Comparison of ENCODE assay signal across 18 mouse cellular contexts in genomic region chr1:176013497-176014268, GRCm38 (mm10). TPM values are rescaled to one million over a fixed set of nuclear protein-coding genes. Genes with fewer than 3 reads are reported as not detected.
DNase-seq lines count a peak whose midpoint lies in the region; ATAC-seq lines count a peak whose summit lies in the region.
"Had no signal": no experiment of that assay in that cellular context is flagged by ENCODE, and none has a peak within 500 bp of the region (broad histone marks: within the 10 kb centered on the region; RNA-seq: fewer than 3 reads in every experiment).

No protein-coding gene starts in this region.

- no peak overlapping the region for H3K27ac ChIP-seq in neural tube, embryonic 15.5 days (replicated peaks)
- H3K27ac ChIP-seq in forebrain, embryonic 13.5 days = peak overlapping the region; percentile 1; the same call in 1 of the 2 replicates
- no peak overlapping the region for H3K27ac ChIP-seq in midbrain, embryonic 11.5 days (ENCODE audit: low read depth, low read length)
- H3K27ac ChIP-seq: left cerebral cortex, adult 2 months; limb, embryonic 12.5 days; liver, embryonic 15.5 days had no signal

- no peak overlapping the region for H3K4me3 ChIP-seq in neural tube, embryonic 15.5 days (replicated peaks)
- no peak overlapping the region for H3K4me3 ChIP-seq in forebrain, embryonic 13.5 days
- no peak overlapping the region for H3K4me3 ChIP-seq in midbrain, embryonic 11.5 days (ENCODE audit: low read depth, low read length)
- H3K4me3 ChIP-seq: erythroblast, embryonic 14.5 days; left cerebral cortex, adult 2 months; limb, embryonic 12.5 days; liver, embryonic 15.5 days had no signal

- H3K9ac ChIP-seq in neural tube, embryonic 15.5 days (replicated peaks) = no peak overlapping the region
- no peak overlapping the region for H3K9ac ChIP-seq in forebrain, embryonic 13.5 days
- no peak overlapping the region for H3K9ac ChIP-seq in midbrain, embryonic 11.5 days (ENCODE audit: low read length)
- H3K9ac ChIP-seq: limb, embryonic 12.5 days; liver, embryonic 15.5 days had no signal

- 8% methylated on average over 3 of the region's 3 CpGs for WGBS in neural tube, embryonic 15.5 days
- 2% methylated on average over 3 of the region's 3 CpGs for WGBS in forebrain, embryonic 13.5 days
- WGBS in midbrain, embryonic 11.5 days = 13% methylated on average over 3 of the region's 3 CpGs

- no peak overlapping the region for H3K4me2 ChIP-seq in neural tube, embryonic 15.5 days
- no peak overlapping the region for H3K4me2 ChIP-seq in forebrain, embryonic 13.5 days
- no peak overlapping the region for H3K4me2 ChIP-seq in midbrain, embryonic 11.5 days
- H3K4me2 ChIP-seq: limb, embryonic 12.5 days; liver, embryonic 15.5 days had no signal

- H3K4me1 ChIP-seq in neural tube, embryonic 15.5 days = peaks cover 3% of the 10 kb centered on the region; the same call in 1 of the 2 replicates
- H3K4me1 ChIP-seq in forebrain, embryonic 13.5 days = peaks cover 17% of the 10 kb centered on the region; the same call in 1 of the 2 replicates
- peaks cover 11% of the 10 kb centered on the region for H3K4me1 ChIP-seq in midbrain, embryonic 11.5 days (ENCODE audit: control insufficient read depth, insufficient read depth, low read length)
- H3K4me1 ChIP-seq: limb, embryonic 12.5 days; liver, embryonic 15.5 days had no signal

- no peak for ATAC-seq in neural tube, embryonic 15.5 days (ENCODE audit: low FRiP score)
- ATAC-seq in forebrain, embryonic 13.5 days = peak; percentile 71; the same call in 1 of the 2 replicates
- peak; percentile 86 for ATAC-seq in midbrain, embryonic 11.5 days (ENCODE audit: low FRiP score)

- H3K27me3 ChIP-seq in neural tube, embryonic 15.5 days (replicated peaks) = no peaks in the 10 kb centered on the region
- H3K27me3 ChIP-seq in forebrain, embryonic 13.5 days = no peaks in the 10 kb centered on the region
- no peaks in the 10 kb centered on the region for H3K27me3 ChIP-seq in midbrain, embryonic 11.5 days (ENCODE audit: control insufficient read depth, insufficient read depth, low read length)
- H3K27me3 ChIP-seq: limb, embryonic 12.5 days; liver, embryonic 15.5 days had no signal

- DNase-seq in neural tube, embryonic 10.5 days (ENCODE audit: extremely low spot score, low spot score) = peak; percentile 13
- peak; percentile 90 for DNase-seq in midbrain, embryonic 11.5 days (ENCODE audit: low spot score, missing footprints)
- DNase-seq in adrenal gland, postnatal 10 days = no peak
- no peak for DNase-seq in spleen, postnatal 36 days (ENCODE audit: low spot score in 2 of 2)
- no peak for DNase-seq in right cerebral cortex, postnatal 25 days
- DNase-seq: heart, postnatal 4 days; kidney, adult 2 months; lung, postnatal 14 days had no signal

- no peaks in the 10 kb centered on the region for H3K36me3 ChIP-seq in neural tube, embryonic 15.5 days
- H3K36me3 ChIP-seq in forebrain, embryonic 13.5 days (ENCODE audit: poor library complexity, severe bottlenecking) = no peaks in the 10 kb centered on the region
- H3K36me3 ChIP-seq in midbrain, embryonic 11.5 days (ENCODE audit: control insufficient read depth, insufficient read depth, low read length) = no peaks in the 10 kb centered on the region
- H3K36me3 ChIP-seq: G1E; limb, embryonic 12.5 days; liver, embryonic 15.5 days had no signal

- H3K9me3 ChIP-seq in neural tube, embryonic 15.5 days (replicated peaks) = no peaks in the 10 kb centered on the region
- no peaks in the 10 kb centered on the region for H3K9me3 ChIP-seq in forebrain, embryonic 13.5 days (replicated peaks)
- H3K9me3 ChIP-seq in midbrain, embryonic 11.5 days (ENCODE audit: control insufficient read depth, low read length) = no peaks in the 10 kb centered on the region
- H3K9me3 ChIP-seq: limb, embryonic 12.5 days; liver, embryonic 15.5 days had no signal

RNA-seq across cellular contexts. Expression of gene Rbm8a2, which starts 34.8 kb away (rescaled TPM):
- polyA plus RNA-seq in neural tube, embryonic 15.5 days (2015; fragmentation: Nextera tagmentation; extraction: Ambion mirVana) = 0.34 and 0.72 TPM in 2 replicates
- 0.54 and 0.78 TPM in 2 replicates for polyA plus RNA-seq in forebrain, embryonic 13.5 days (2015; fragmentation: Nextera tagmentation; extraction: Ambion mirVana)
- 0.97 and 1.0 TPM in 2 replicates for polyA plus RNA-seq in midbrain, embryonic 11.5 days (2014; fragmentation: Nextera tagmentation; extraction: Ambion mirVana)
- not detected for total RNA-seq in adrenal gland, postnatal 10 days (2021)
- total RNA-seq: adrenal gland, postnatal 4 days; gastrocnemius, adult 8-10 months; heart, adult 8-10 months; heart, postnatal 4 days had no signal
- polyA plus RNA-seq: erythroblast, embryonic 14.5 days; kidney, adult 2 months had no signal

Comparison
In these comparisons a context has a peak if more than half of its experiments do, and no peak if none do; other contexts are left out.
1. DNase-seq: peak in neural tube, embryonic 10.5 days (single experiment) and midbrain, embryonic 11.5 days (single experiment); none in adrenal gland, postnatal 10 days (single experiment), spleen, postnatal 36 days (0 of 2) and right cerebral cortex, postnatal 25 days (single experiment).